Mouse (Mus musculus) left cerebral cortex, postnatal 36 days (tissue): ENCODE measurements around the gene Slc10a7. TPM values are rescaled to one million over a fixed set of nuclear protein-coding genes. Genes with fewer than 3 reads are reported as not detected.

Experiments
- DNase-seq, 2 experiments: peaks; one replicate each; pipeline ENCODE4 v3.0.0; 2021 to 2022; ENCODE audit warnings: low spot score in 2 of 2, mixed read lengths in 1 of 2
- intact Hi-C: fragments of 180-260 bp; cut with DNase I; formaldehyde crosslinking; loops from one replicate; pipeline ENCODE4 v1.15.1; 2025
- total RNA-seq, 2 experiments: library from RNA; stranded (reverse); gene quantifications; 2 replicates each; pipeline ENCODE4 v1.2.3; 2021

Gene Slc10a7
- total RNA-seq, 2 experiments from 2014 or later = 5.6 to 5.8 TPM

- DNase-seq = no peak
- intact Hi-C loops = loop anchor here (2.0 to 5.0 kb wide), 3 partner anchors 91 to 589 kb away; no protein-coding TSS in a partner anchor
These were observed 142.5 kb downstream of the Slc10a7 start for GRCm38 (mm10) chr8:78651670-78652069.

- intact Hi-C loops = no loop called here
- no peak for DNase-seq
These were observed 146.4 kb downstream of the Slc10a7 start for GRCm38 (mm10) chr8:78655351-78656045.

GRCm38 (mm10) chr8:78656700-78657370 lies 147.7 kb downstream of the Slc10a7 start:
- intact Hi-C loops = no loop called here
- DNase-seq = no peak

GRCm38 (mm10) chr8:78658172-78658571 lies 149.0 kb downstream of the Slc10a7 start:
- no peak for DNase-seq
- intact Hi-C loops = no loop called here

- intact Hi-C loops = no loop called here
- no peak for DNase-seq
These were observed 150.6 kb downstream of the Slc10a7 start for GRCm38 (mm10) chr8:78659617-78660187.

GRCm38 (mm10) chr8:78664306-78664940 lies 155.3 kb downstream of the Slc10a7 start:
- no peak for DNase-seq
- intact Hi-C loops = no loop called here

GRCm38 (mm10) chr8:78667399-78667798 lies 158.3 kb downstream of the Slc10a7 start:
- intact Hi-C loops = no loop called here
- no peak for DNase-seq

GRCm38 (mm10) chr8:78668206-78668605 lies 159.1 kb downstream of the Slc10a7 start:
- intact Hi-C loops = no loop called here

GRCm38 (mm10) chr8:78670241-78670640 lies 161.1 kb downstream of the Slc10a7 start:
- DNase-seq = no peak
- intact Hi-C loops = no loop called here

More at GRCm38 (mm10) chr8:78668206-78668605, 159.1 kb downstream of the Slc10a7 start:
- no peak for DNase-seq

- intact Hi-C loops = no loop called here
- no peak for DNase-seq
These were observed 169.5 kb downstream of the Slc10a7 start for GRCm38 (mm10) chr8:78678541-78679219.

- DNase-seq = no peak
- intact Hi-C loops = no loop called here
These were observed 181.6 kb downstream of the Slc10a7 start for GRCm38 (mm10) chr8:78690795-78691194.

GRCm38 (mm10) chr8:78698331-78698741 lies 189.2 kb downstream of the Slc10a7 start:
- DNase-seq = peak; percentile 33 to 37

GRCm38 (mm10) chr8:78703068-78703820 lies 194.1 kb downstream of the Slc10a7 start:
- intact Hi-C loops = no loop called here
- DNase-seq = no peak

More at GRCm38 (mm10) chr8:78698331-78698741, 189.2 kb downstream of the Slc10a7 start:
- intact Hi-C loops = no loop called here

GRCm38 (mm10) chr8:78705980-78706379 lies 196.8 kb downstream of the Slc10a7 start:
- intact Hi-C loops = no loop called here
- DNase-seq = no peak

GRCm38 (mm10) chr8:78709948-78710644 lies 200.9 kb downstream of the Slc10a7 start:
- DNase-seq = no peak
- intact Hi-C loops = no loop called here

- intact Hi-C loops = no loop called here
- DNase-seq = no peak
These were observed 201.8 kb downstream of the Slc10a7 start for GRCm38 (mm10) chr8:78710961-78711360.

- no peak for DNase-seq
- intact Hi-C loops = no loop called here
These were observed 205.7 kb downstream of the Slc10a7 start for GRCm38 (mm10) chr8:78714880-78715279.

GRCm38 (mm10) chr8:78716546-78716945 lies 207.4 kb downstream of the Slc10a7 start:
- intact Hi-C loops = no loop called here
- DNase-seq = no peak
